Mouse (Mus musculus): ENCODE measurements around the gene Espnl.

Espnl gene

DNA sequence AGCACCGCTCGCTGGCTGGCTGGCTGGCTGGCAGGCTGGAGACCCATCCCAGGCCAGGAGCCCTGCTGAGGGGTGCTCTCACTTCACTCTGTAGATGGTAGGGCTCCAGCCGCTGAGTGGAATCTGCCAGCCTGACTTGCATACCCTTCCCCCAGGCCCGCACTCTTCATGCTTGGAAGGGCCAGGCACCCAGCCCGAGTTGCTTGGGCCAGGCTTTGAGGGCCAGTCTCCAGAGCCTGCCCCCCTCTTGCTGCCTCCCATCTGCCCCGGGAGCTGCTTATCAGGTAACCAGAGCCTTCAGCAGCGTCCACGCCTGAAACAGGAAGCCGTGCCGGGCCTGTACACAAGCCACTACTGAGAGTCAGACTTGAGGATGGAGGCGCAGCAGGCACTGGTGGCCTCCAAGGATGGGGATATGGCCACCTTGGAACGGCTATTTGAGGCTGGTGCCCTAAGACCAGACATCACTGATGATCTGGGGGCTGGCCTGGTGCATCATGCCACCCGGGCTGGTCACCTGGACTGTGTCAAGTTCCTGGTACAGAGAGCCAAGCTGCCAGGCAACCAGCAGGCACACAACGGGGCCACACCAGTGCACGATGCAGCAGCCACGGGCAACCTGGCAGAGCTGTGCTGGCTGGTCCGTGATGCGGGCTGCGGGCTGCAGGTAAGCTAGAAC lies at the start of gene Espnl:
Gene Espnl, plus strand, starts transcription at position 316 of the 679 bp plus-strand sequence.
- DNase-seq: no peak

DNA sequence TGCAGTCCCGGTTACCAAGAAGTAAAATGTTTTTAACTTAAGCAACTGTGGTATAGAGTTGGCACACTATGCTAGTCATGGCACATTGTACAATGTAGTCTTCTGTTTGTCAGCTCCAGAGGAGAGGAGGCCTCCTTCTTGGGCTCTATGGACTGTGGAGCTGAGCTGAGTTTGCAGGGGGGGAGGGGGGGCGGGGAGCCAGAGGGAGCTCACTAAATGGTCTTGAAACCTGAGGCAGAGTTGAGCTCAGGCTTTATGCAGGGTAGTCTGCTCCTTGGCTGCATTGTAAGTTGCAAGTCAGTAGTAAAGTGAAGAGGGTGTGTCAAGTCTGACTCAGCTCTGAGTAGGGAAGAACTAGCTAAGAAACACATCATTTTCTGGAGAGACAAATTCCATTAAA lies 49.6 kb upstream of the Espnl start:
- DNase-seq: no peak

GRCm38 (mm10) chr1:91276581-91276980 lies 45.3 kb upstream of the Espnl start:
- DNase-seq: no peak

GRCm38 (mm10) chr1:91277480-91277879 lies 44.4 kb upstream of the Espnl start:
- DNase-seq: no peak

DNA sequence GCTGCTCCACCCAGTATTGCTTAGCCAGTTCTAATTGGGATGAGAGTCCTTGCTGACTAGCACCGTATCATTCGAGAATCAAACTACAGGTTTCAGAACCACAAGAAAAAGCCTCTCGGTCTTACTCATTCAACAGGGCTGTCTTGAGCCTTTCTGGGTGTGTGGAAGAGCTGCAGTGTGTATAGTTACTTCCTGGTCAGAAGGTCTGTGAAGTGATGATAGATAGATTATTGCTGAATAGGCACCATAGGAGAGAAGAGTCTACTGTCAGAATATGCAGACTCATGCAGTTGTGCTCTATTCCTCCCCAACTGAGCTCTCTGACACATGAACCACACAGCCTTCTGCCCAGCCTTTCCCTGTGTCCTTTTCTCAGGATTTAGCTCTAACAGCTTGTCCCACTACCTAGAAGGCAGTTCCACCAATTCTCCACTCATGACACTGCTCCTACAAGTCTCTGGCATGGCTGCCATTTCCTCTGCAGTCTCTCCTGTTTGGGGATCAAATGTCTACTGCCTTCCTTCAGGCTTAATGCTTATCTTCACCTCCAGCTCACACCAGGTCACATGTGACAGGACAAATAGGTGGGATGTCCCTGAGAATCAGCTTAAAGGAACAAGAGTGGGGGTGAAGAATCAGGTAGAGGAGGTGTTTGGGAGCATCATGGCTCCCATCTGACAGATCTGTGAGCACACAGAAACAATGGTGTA lies 43.3 kb upstream of the Espnl start:
- DNase-seq: no peak

GRCm38 (mm10) chr1:91279126-91279525 lies 42.7 kb upstream of the Espnl start:
- no peak for DNase-seq

- DNase-seq: no peak
These were observed 39.3 kb upstream of the Espnl start for GRCm38 (mm10) chr1:91282582-91282981.

DNA sequence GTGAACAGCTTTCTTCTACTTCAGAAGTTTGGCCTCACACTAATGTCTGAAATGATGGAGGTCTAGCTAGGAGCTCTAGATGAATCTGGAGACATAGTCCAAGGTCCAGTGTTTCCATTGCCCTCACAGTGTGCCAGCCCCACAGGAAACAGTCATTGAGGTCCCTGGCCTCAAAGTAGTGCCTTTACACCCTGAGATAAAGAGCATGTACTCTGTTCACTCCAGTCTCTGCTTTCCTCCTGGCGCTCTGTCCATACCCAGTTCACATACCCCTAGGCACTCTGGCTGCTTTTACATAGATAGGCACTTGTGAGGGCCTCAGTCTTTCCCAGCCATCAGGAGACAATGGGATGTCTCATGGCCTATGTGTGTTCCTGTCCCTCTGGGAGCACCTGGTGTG lies 32.5 kb upstream of the Espnl start:
- DNase-seq: no peak

- no peak for DNase-seq
These were observed 29.6 kb upstream of the Espnl start for GRCm38 (mm10) chr1:91292101-91292825.

DNA sequence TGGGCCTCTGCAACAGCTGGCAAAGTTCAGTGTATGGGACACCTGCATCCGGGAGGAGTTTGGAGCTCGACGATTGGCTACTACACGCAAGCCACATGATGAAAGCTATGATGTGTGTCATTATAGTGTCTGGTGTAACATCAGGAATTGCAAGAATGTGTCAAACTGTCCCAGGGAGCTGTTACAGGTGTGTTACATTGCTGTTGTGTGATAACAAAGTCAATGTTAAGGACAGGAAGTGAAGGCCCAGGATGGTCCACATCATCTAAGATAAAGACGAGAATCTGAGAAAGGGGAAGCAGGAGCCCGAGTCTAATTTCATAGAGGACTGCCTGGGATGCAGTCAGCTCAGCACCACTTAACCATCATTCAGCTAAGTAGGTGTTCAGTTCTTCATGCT lies 26.3 kb upstream of the Espnl start:
- DNase-seq: no peak

DNA sequence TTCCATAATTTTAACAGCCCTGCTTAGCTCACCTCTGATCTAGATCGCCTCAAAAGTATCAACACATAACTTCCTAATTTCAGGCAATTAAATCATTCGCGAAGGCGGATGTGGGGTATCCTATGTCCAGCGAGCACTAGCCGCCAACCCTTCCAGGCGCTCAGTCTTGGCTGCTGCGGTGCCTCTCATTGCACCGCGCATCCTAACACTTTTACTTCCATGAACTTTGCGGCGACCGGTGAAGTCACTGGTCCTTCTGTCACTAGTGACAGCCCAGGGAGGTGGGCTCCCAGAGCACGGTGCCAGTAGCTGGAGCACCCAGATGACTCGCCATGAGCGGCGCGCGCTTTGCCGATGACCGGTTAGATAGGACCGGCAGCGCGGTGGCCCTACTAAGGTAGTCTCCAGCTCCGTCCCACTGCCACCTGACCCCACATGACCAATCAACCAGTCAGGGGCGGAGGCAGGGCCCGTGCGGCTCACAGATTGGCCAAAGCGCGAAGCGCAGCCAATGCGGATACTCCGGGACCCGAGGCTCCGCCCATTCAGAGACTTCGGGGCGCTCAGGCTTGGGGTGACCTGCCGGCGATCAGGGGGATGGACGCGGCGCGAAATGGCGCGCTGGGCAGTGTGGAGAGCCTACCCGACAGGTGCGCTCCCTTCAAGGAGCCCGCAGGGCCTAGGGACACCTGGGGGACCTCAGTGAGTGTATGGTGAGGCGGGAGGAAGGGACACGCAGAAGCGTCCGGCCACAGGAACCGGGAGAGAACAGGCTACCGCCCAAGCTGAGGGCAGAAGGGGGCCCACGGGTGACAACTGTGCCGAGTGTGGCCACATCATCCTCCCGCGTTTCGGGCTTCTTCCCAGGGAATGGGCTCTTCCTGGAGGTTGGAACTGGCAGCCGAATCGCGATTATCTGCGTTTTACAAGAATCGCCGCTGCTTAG lies 23.8 kb upstream of the Espnl start, which contains the start of gene Scly:
Gene Scly, plus strand, starts transcription at position 540 of the 946 bp plus-strand sequence.
- peak; percentile 94 for DNase-seq

GRCm38 (mm10) chr1:91299026-91299706 lies 22.7 kb upstream of the Espnl start:
- DNase-seq: no peak

- DNase-seq: no peak
These were observed 22.0 kb upstream of the Espnl start for GRCm38 (mm10) chr1:91299707-91300426.

DNA sequence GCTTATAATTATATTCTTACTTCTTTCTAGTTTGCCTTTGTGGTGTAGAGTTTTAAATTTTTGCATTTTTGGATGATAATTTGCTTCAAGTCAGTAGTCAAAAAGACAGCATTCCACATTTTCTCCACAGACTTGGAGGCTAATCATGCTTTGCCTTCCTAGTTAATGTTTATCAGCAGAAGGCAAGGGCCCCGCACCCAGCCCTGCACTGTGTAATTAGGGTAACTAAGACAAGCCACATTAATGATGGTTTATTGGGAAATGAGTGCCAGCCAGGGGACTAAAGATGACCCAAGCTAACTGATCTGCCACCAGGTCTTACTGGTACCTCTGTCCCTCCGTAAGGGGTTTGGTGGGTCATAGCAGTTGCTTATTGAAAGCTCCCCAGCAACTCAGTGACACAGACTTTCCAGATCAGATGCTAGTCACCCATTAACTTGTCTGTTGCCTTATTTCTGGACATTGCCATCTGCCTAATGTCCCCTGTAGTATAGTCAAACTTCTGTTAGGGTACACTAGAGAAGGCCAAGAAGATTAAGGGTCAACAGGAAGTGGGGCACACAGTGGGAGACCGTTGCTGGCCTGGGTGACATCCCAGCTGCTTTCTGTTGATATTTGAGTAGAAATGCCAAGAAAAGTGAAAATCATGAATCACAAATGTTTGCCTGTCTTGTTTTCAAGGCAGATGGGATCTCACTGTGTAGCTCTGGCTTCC lies 20.5 kb upstream of the Espnl start:
- DNase-seq: no peak

- DNase-seq: no peak
These were observed 19.9 kb upstream of the Espnl start for GRCm38 (mm10) chr1:91302021-91302420.

GRCm38 (mm10) chr1:91304621-91305020 lies 17.3 kb upstream of the Espnl start:
- no peak for DNase-seq

- DNase-seq: no peak
These were observed 12.3 kb upstream of the Espnl start for GRCm38 (mm10) chr1:91309366-91310085.

GRCm38 (mm10) chr1:91312273-91312672 lies 9.6 kb upstream of the Espnl start:
- DNase-seq: no peak

DNA sequence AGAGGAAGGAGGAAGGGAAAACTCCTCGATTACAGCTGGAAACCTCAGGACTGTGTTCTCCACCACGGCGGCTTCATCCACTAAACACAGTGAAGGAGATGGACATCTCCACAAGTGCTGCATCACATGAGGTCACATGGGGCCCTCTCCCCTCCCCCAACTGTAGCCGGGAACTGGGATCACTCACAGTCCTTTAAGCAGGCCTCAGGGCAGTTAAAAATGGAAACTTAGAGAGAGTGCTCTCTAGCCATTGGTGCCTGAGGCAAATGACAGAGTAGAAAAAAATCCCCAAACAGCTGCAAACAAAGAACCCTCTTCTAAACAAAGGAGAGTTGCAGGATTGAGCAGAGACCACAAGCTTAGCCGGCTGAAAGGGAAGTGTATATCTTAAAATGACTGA lies 8.6 kb upstream of the Espnl start:
- DNase-seq: no peak

DNA sequence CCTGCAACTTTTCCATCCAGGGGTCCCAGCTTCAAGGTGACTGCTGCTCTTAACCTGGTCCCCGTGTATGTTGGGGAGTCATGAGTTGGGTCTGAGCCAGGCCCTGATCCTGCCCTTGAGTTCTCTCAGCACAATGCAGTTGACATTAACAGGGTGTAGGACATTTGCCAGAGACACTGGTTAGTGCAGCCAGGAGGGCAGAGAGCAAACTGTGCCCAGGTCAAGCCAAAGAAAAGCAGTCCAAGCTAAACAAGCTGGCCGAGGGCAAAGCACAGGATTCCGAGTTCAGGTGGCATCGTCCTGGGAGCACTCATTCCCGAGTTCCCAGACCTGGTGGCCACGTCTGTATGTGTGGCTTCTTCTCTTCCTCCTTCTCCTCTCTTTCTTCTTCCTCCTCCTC lies 4.2 kb upstream of the Espnl start:
- DNase-seq: no peak

All from right cerebral cortex, postnatal 14 days (tissue).